Mouse (Mus musculus): Measurements from ENCODE around the gene Tmem165. TPM values are rescaled to one million over a fixed set of nuclear protein-coding genes. Genes with fewer than 3 reads are reported as not detected.

The Tmem165 gene
- polyA plus RNA-seq, 1 experiment from 2014 or later, result 112 TPM

DNA sequence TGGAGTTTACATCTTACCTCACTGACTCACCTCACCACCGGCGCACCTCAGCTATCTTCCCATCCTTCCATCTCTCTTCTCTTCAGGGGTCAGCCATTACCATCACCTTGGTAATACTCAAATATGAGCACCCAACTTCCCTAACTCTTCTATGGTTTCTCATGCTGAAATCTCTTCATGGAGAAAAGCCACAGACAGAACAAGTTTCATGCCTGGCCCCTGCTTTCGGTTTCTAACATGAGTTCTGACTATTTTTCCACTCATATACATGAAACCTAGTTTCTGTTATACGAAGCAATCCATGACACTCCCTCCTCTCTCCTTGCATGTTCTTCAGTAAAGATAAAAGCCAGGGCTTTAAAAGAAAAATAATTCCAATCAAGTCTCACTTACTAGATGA, 60.2 kb downstream of the Tmem165 start:
- Histone ChIP-seq H3K27me3 (replicated peaks; ENCODE audit: insufficient read depth, low read length) (no peaks in the 10 kb centered on the region), H3K27ac (ENCODE audit: low read length) (no peak overlapping the region), H3K4me2 (replicated peaks; ENCODE audit: low read depth, low read length) (no peak overlapping the region), H3K4me3 (ENCODE audit: low read depth, low read length) (no peak overlapping the region), H3K36me3 (ENCODE audit: insufficient read depth, low read length) (0 out of 2 replicates have a peak, but pooled peaks cover 13% of the 10 kb centered on the region), H3K4me1 (ENCODE audit: insufficient read depth, low read depth, low read length) (no peaks in the 10 kb centered on the region), H3K9me3 (ENCODE audit: low read length) (no peaks in the 10 kb centered on the region), H3K9ac (replicated peaks; ENCODE audit: low read depth) (no peak overlapping the region)
- DNase-seq (ENCODE audit: low spot score) (no peak), ATAC-seq (no peak)
- TF ChIP-seq EP300 (IDR thresholded peaks at IDR 0.05) (no peak), CTCF (IDR thresholded peaks at IDR 0.05) (no peak)
- 94% methylated on average over 4 of the region's 4 CpGs for WGBS

DNA sequence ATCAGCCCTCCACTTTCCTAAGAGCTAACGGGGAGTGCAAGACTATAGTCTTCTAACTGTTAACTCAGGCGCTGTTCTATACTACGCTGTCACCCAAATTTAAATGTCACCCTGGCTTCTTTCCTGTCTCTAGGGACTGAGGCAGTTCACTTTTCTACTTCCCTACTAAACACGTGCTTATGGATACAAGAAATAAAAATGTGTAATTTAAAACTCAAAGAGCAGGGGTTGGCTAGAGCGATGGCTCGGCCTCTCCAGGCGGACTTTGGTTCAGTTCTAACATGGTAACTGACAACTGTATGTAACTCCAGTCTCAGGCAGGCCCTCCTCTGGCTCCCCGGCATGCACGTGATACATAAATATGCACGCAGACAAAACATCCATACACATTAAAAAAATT, 60.8 kb downstream of the Tmem165 start:
- no peak overlapping the region for H3K27ac ChIP-seq (ENCODE audit: low read length)
- no peaks in the 10 kb centered on the region for H3K27me3 ChIP-seq (replicated peaks; ENCODE audit: insufficient read depth, low read length)
- 94% methylated on average over 10 of the region's 10 CpGs for WGBS
- no peak for ATAC-seq
- H3K4me1 ChIP-seq (ENCODE audit: insufficient read depth, low read depth, low read length), result no peaks in the 10 kb centered on the region
- H3K36me3 ChIP-seq (ENCODE audit: insufficient read depth, low read length), result 0 out of 2 replicates have a peak, but pooled peaks cover 13% of the 10 kb centered on the region
- no peaks in the 10 kb centered on the region for H3K9me3 ChIP-seq (ENCODE audit: low read length)
- H3K4me3 ChIP-seq (ENCODE audit: low read depth, low read length), result no peak overlapping the region
- H3K9ac ChIP-seq (replicated peaks; ENCODE audit: low read depth), result no peak overlapping the region
- DNase-seq (ENCODE audit: low spot score), result no peak
- no peak overlapping the region for H3K4me2 ChIP-seq (replicated peaks; ENCODE audit: low read depth, low read length)
- TF ChIP-seq CTCF (IDR thresholded peaks at IDR 0.05), result no peak
- TF ChIP-seq EP300 (IDR thresholded peaks at IDR 0.05), result no peak

DNA sequence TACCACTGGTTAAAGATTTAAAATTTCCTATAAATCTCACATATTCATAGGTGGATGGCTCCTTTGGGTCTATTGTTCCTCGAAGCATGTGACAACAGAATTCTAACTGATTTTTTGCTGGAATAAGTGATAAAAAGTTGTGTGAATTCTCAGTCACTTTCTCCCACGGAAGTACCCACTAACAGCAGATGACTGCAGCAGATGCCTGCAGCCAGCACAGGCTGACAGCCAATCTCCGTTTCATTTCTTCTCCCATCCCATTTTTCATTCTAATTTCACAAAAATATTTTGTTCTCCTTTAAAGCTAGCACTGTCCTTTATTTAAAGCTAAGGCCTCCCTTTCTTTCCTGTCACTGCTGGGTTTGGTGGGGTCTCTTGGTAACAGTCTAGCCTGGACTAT, 61.7 kb downstream of the Tmem165 start:
- H3K4me2 ChIP-seq (replicated peaks; ENCODE audit: low read depth, low read length), result no peak overlapping the region
- TF ChIP-seq CTCF (IDR thresholded peaks at IDR 0.05) (no peak), EP300 (IDR thresholded peaks at IDR 0.05) (no peak)
- no peak for DNase-seq (ENCODE audit: low spot score)
- H3K9me3 ChIP-seq (ENCODE audit: low read length), result no peaks in the 10 kb centered on the region
- H3K9ac ChIP-seq (replicated peaks; ENCODE audit: low read depth), result no peak overlapping the region
- 82% methylated on average over 3 of the region's 3 CpGs for WGBS
- H3K4me3 ChIP-seq (ENCODE audit: low read depth, low read length), result no peak overlapping the region
- H3K36me3 ChIP-seq (ENCODE audit: insufficient read depth, low read length), result 0 out of 2 replicates have a peak, but pooled peaks cover 6% of the 10 kb centered on the region
- no peak for ATAC-seq
- no peaks in the 10 kb centered on the region for H3K27me3 ChIP-seq (replicated peaks; ENCODE audit: insufficient read depth, low read length)
- no peak overlapping the region for H3K27ac ChIP-seq (ENCODE audit: low read length)
- H3K4me1 ChIP-seq (ENCODE audit: insufficient read depth, low read depth, low read length), result no peaks in the 10 kb centered on the region

DNA sequence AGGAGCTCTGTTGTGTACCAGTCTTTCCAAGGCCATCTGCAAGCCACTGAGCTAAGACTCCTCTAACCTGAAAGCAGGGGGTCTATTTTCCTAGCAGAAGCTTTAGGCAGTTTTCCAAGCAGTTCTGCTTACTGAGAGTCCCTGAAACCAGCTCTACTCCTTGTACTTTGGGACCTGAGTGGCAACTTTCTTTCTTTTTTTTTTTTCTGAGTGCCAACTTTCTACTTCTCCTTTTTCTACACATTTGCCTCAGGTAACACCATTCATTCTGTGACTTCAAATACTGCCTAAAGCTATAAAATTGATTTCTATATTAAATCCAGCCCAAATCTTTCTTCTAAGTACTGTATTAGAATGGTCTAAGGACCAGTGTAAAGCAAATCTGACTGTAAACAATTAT, 62.9 kb downstream of the Tmem165 start:
- Histone ChIP-seq H3K4me2 (replicated peaks; ENCODE audit: low read depth, low read length) (no peak overlapping the region), H3K27me3 (replicated peaks; ENCODE audit: insufficient read depth, low read length) (no peaks in the 10 kb centered on the region), H3K27ac (ENCODE audit: low read length) (no peak overlapping the region), H3K36me3 (ENCODE audit: insufficient read depth, low read length) (0 out of 2 replicates have a peak, but pooled peaks cover 6% of the 10 kb centered on the region), H3K4me1 (ENCODE audit: insufficient read depth, low read depth, low read length) (no peaks in the 10 kb centered on the region), H3K9me3 (ENCODE audit: low read length) (no peaks in the 10 kb centered on the region), H3K9ac (replicated peaks; ENCODE audit: low read depth) (no peak overlapping the region), H3K4me3 (ENCODE audit: low read depth, low read length) (no peak overlapping the region)
- ATAC-seq (no peak), DNase-seq (ENCODE audit: low spot score) (no peak)
- TF ChIP-seq EP300 (IDR thresholded peaks at IDR 0.05) (no peak), CTCF (IDR thresholded peaks at IDR 0.05) (no peak)

- H3K36me3 ChIP-seq (ENCODE audit: insufficient read depth, low read length), result no peaks in the 10 kb centered on the region
- DNase-seq (ENCODE audit: low spot score) (no peak), ATAC-seq (no peak)
- 77% methylated on average over 3 of the region's 3 CpGs for WGBS
- no peaks in the 10 kb centered on the region for H3K4me1 ChIP-seq (ENCODE audit: insufficient read depth, low read depth, low read length)
- H3K9ac ChIP-seq (replicated peaks; ENCODE audit: low read depth), result no peak overlapping the region
- no peaks in the 10 kb centered on the region for H3K9me3 ChIP-seq (ENCODE audit: low read length)
- no peak overlapping the region for H3K27ac ChIP-seq (ENCODE audit: low read length)
- H3K27me3 ChIP-seq (replicated peaks; ENCODE audit: insufficient read depth, low read length), result no peaks in the 10 kb centered on the region
- no peak overlapping the region for H3K4me3 ChIP-seq (ENCODE audit: low read depth, low read length)
- TF ChIP-seq CTCF (IDR thresholded peaks at IDR 0.05) (no peak), EP300 (IDR thresholded peaks at IDR 0.05) (no peak)
- H3K4me2 ChIP-seq (replicated peaks; ENCODE audit: low read depth, low read length), result no peak overlapping the region
These were observed 67.3 kb downstream of the Tmem165 start for GRCm38 (mm10) chr5:76250948-76251347.

Other genes with a start within 250 kb of the Tmem165 start
- gene Kdr, start 205.4 kb upstream of the Tmem165 start, polyA plus RNA-seq (2015; fragmentation: Nextera tagmentation; extraction: Ambion mirVana), result 46.4 and 69.4 TPM in 2 replicates
- gene Srd5a3, start 43.6 kb upstream of the Tmem165 start, polyA plus RNA-seq (2015; fragmentation: Nextera tagmentation; extraction: Ambion mirVana), result 48.1 and 49.3 TPM in 2 replicates
- 11.4 and 11.5 TPM in 2 replicates for gene Clock, start 120.9 kb downstream of the Tmem165 start, polyA plus RNA-seq (2015; fragmentation: Nextera tagmentation; extraction: Ambion mirVana)
- gene Pdcl2, start 147.3 kb downstream of the Tmem165 start, polyA plus RNA-seq (2015; fragmentation: Nextera tagmentation; extraction: Ambion mirVana), result not detected in 2 replicates
- gene Nmu, start 179.9 kb downstream of the Tmem165 start, polyA plus RNA-seq (2015; fragmentation: Nextera tagmentation; extraction: Ambion mirVana), result 0.29 TPM in 2 replicates